Mouse (Mus musculus) heart, postnatal 25 days (tissue): ENCODE data around the gene Ech1. TPM values are rescaled to one million over a fixed set of nuclear protein-coding genes. Genes with fewer than 3 reads are reported as not detected.
A peak's percentile ranks its signal among the peaks of the same experiment; 100 is the strongest.

Experiments
- DNase-seq: peaks from one replicate; pipeline ENCODE4 v3.0.0; 2022; ENCODE audit warnings: low spot score
- intact Hi-C: fragments of 180-260 bp; cut with DNase I; formaldehyde crosslinking; loops from one replicate; pipeline ENCODE4 v1.15.1; 2025
- total RNA-seq, 2 experiments: library from RNA; stranded (reverse); gene quantifications; 2 replicates each; pipeline ENCODE4 v1.2.3; 2021

The Ech1 gene
- total RNA-seq, 2 experiments from 2014 or later: 1,337 to 1,520 TPM

- intact Hi-C loops: no loop called here
- no peak for DNase-seq
Measured at GRCm38 (mm10) chr7:28836936-28837335, 11.9 kb downstream of the Ech1 start.

DNA sequence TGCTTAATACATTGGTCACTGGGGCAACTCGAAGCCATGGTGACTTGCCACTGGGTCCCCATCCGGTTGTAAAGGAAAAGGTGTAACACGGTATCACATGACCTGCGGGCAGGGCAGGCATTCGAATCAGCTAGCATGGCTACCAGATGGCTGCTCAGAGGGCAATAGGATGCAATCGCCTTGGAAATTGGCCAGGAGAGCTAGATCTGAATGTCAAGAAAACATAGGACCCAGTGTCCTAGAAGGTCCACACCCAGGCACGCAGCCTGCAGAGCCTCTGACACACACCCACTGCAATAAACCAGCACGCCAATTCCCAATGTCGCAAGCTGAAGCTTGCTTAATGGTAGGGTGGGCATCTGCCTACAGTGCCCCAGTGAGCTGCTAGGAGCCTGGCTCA lies 13.3 kb downstream of the Ech1 start:
- intact Hi-C loops: no loop called here
- no peak for DNase-seq

DNA sequence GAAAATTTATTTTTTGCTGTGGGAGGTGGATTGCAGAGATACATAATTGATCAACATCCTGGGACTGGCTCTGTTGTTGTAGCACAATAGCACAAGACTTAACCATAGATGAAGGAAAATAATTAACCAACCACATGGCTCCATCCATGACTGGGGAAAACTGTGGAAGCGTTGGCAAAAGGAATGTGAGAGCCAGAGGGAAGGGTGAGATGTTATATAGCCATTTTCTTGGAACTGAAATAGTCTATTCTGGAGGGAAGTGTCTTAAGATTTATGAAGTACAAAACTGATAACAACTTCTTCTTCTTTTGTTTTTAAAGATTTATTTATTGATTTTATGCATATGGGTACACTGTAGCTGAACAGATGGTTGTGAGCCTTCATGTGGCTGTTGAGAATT lies 22.3 kb downstream of the Ech1 start:
- intact Hi-C loops: no loop called here

GRCm38 (mm10) chr7:28849700-28850236 lies 24.8 kb downstream of the Ech1 start:
- DNase-seq: no peak
- intact Hi-C loops: no loop called here

More for the DNA sequence above, 22.3 kb downstream of the Ech1 start:
- no peak for DNase-seq

DNA sequence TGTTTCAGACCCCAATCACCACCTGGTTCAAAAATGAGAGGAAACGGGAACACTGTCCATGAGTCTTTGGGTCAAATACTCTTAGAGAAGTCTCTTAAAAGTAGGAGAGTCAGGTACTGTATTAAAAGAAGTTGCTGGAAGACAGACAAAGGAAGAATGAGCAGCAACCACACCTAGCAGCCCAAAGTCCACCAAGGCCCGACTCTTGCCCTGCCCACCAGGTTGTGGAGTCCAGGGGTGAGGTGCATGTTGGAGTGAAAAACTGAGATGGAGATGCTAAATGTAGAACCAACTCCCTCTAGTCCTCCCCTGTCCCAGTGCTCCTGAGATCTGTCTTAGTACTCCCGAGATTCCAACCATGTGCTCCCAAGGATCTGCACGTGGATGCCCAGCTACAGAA lies 25.6 kb downstream of the Ech1 start:
- intact Hi-C loops: no loop called here
- DNase-seq: no peak

- DNase-seq: no peak
- intact Hi-C loops: loop anchor here (10.0 kb wide), 1 partner anchor 175 kb away; no protein-coding TSS in a partner anchor
Measured at GRCm38 (mm10) chr7:28859953-28860352, 34.9 kb downstream of the Ech1 start.

DNA sequence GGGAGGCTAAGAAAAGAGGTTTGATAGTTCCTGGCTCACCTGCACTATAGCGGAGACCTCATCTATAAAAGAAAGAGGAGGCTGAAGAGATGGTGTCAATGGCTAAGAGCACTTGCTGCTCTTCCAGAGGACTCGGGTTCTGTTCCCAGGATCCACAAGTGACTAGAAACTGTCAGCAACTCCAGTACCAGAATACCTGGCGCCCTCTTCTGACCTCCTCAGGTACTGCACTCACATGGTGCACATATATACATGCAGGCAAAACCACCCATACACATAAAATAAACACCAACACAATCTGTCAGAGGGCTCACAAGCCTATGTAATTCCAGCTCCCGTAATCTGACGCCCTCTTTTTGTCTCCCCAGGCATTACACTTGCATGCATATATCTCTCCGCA lies 35.9 kb downstream of the Ech1 start:
- intact Hi-C loops: loop anchor here (10.0 kb wide), 1 partner anchor 174 kb away; no protein-coding TSS in a partner anchor
- DNase-seq: no peak

GRCm38 (mm10) chr7:28862817-28863499 lies 37.9 kb downstream of the Ech1 start:
- DNase-seq: no peak
- intact Hi-C loops: loop anchor here (10.0 kb wide), 1 partner anchor 172 kb away; no protein-coding TSS in a partner anchor

DNA sequence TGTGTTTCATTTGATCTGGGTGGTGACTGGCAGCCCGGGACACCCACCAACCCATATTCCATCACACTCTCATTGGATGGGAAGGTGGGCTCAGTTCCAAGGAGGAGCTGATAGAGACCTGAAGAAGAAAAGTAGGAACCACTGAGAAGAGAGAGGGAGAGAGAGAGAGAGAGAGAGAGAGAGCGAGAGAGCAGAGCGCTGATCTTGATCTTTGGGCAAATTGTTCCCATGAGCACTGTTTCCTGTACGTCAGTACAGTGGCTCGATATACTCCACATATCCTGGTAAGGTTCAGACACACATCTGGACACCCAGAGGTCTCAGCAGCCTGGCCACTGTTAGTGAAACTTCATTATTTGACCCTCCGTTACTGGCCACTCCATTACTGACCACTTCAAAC lies 38.5 kb downstream of the Ech1 start, which contains the start of gene Lgals7:
TSS of gene Lgals7 (plus strand) at position 314 of the 400 bp plus-strand sequence.
- intact Hi-C loops: loop anchor here (10.0 kb wide), 1 partner anchor 171 kb away; no protein-coding TSS in a partner anchor
- no peak for DNase-seq

DNA sequence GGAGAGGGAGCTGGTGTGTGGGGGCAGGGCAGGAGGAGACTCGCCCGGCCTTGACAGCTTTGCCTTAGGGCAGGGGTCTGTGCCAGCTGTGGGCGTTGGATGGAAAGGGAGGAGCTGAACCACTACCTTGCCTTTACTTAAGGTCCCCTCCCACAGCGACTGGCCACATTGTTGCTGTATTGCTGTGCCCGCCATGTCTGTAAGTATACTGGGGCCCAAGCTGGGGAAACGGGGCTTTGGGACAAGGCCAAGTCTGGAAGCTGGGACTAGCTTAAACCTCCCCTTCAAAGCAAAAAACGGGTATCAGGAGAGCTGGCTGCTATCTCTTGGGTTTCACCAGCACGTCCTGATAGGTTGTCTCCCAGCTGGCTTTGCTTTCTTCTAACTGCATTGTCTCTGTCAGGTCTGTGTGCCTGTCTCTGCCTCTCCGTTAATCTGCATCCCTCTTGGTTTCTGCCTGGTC lies 39.3 kb downstream of the Ech1 start:
- no peak for DNase-seq
- intact Hi-C loops: loop anchor here (10.0 kb wide), 1 partner anchor 170 kb away; no protein-coding TSS in a partner anchor

DNA sequence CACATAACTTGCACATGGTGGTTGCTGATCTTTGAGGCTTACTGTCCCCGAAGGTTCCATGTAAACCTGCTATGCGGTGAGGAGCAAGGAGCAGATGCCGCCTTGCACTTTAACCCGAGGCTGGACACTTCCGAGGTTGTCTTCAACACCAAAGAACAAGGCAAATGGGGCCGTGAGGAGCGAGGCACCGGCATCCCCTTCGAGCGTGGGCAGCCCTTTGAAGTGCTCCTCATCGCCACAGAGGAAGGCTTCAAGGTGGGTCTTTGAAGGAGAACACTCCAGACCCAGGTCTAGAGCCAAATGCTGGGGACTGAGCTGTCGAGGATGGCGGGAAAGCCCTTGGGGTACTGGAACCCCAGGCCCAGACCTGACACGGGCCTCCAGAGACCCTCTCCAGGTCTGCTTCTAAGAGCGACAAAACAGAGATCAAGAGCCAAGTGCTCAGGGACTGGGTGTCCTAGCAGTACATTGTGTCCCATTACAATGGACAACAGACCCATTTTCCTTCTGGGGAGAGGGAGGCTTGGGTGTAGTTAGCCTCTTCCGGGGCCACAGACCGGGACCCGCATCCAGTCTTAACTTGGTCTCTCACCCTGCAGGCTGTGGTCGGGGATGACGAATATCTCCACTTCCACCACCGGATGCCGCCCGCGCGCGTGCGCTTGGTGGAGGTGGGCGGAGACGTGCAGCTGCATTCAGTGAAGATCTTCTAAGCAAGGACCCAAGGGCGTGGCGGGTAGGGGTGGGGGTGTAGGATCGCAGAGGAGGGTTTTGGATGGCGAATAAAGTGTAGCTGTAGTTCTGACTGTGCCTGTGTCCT lies 40.7 kb downstream of the Ech1 start:
- DNase-seq: peak; percentile 72
- intact Hi-C loops: loop anchor here (1.0 to 10.0 kb wide), 3 partner anchors 33 to 169 kb away; partner anchors contain the start of gene Lgals4

DNA sequence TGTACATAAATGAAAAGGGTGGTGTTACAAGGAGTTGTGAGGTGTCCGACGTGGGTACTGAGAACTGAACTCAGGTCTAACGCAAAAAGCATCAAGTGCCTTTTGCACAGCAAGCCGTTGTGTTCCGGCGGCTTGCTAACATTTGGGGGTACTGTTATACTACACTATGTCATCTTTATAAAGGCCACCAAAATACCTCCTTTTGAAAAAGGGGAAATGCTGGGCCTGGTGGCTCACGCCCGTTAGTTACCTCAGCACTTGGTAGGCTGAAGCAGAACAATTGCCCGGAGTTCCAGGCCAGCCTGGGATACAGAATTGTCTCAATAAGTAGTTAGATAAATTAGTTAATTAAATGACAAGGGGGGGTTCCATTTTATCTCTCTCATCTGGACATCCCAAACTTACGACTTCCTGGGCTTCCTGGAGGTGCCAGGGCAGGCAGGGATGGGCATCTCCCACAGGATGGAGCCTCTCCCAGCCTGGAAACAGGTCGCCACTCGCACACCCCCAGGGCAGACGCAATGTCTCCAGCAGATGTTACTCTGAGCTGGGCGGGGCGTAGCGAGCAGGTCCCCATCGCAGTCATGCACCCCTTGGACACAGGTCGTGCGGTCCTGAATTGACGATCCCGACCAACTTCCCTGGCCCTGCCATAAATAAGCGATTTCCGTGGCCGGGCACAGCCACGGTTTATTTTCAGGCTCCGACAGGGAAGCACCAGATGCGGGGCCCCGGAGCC lies 41.9 kb downstream of the Ech1 start:
- intact Hi-C loops: loop anchor here (1.0 to 10.0 kb wide), 4 partner anchors 35 to 168 kb away; partner anchors contain the start of gene Lgals4
- DNase-seq: no peak

- DNase-seq: peak; percentile 41
- intact Hi-C loops: loop anchor here (1.0 to 10.0 kb wide), 3 partner anchors 35 to 167 kb away; partner anchors contain the start of gene Lgals4
Measured at GRCm38 (mm10) chr7:28867508-28868340, 42.7 kb downstream of the Ech1 start.

- DNase-seq: no peak
- intact Hi-C loops: no loop called here
Measured at GRCm38 (mm10) chr7:28870901-28871664, 46.1 kb downstream of the Ech1 start.

GRCm38 (mm10) chr7:28874565-28874964 lies 49.5 kb downstream of the Ech1 start:
- DNase-seq: no peak
- intact Hi-C loops: no loop called here

- DNase-seq: no peak
- intact Hi-C loops: no loop called here
Measured at GRCm38 (mm10) chr7:28876099-28876498, 51.1 kb downstream of the Ech1 start.

GRCm38 (mm10) chr7:28877155-28877554 lies 52.1 kb downstream of the Ech1 start:
- intact Hi-C loops: no loop called here

GRCm38 (mm10) chr7:28877856-28878255 lies 52.8 kb downstream of the Ech1 start:
- intact Hi-C loops: no loop called here
- no peak for DNase-seq

More at GRCm38 (mm10) chr7:28877155-28877554, 52.1 kb downstream of the Ech1 start:
- no peak for DNase-seq
